Mouse (Mus musculus): ENCODE measurements around the gene Dnajc16.
A peak's percentile ranks its signal among the peaks of the same experiment; 100 is the strongest.

The Dnajc16 gene

DNA sequence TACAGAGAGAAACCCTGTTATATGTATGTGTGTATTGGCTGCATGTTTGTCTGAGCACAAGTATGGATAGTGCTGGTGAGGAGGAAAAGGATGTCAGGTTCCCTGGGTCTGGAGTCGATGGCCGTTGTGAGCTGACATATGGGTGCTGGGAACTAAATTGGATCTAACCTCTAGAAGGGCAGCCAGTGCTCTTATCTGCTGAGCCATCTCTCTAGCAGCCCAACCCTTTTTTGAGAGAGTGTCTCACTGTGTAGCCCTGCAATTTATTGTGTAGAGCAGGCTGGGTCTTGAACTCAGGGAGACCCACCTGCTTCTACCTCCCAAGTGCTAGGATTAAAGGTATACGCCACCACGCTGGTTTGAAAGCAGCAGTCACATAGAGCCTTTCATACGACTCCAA, 65.5 kb downstream of the Dnajc16 start:
- no peak for DNase-seq (ENCODE audit: low spot score in 2 of 2)

DNA sequence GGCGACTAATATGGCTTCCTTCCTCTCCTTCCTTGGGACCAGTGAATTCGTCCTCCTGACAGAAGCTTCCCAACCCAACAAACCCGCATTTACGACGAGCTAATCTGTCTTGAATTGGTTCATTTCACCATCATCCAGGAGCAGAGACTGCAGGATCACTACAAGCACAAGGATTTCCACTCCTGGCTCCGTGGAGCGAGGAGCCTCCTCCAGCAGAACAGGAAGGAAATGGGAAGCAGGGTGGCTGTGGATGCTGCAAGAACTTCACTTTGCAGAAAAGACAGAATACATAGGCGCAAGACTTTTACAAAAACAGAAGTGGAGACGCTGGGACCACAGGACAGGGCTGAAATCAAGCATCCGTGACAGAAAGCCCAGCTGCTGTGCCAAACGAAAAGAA, 66.1 kb downstream of the Dnajc16 start:
- DNase-seq (ENCODE audit: low spot score in 2 of 2) = no peak

DNA sequence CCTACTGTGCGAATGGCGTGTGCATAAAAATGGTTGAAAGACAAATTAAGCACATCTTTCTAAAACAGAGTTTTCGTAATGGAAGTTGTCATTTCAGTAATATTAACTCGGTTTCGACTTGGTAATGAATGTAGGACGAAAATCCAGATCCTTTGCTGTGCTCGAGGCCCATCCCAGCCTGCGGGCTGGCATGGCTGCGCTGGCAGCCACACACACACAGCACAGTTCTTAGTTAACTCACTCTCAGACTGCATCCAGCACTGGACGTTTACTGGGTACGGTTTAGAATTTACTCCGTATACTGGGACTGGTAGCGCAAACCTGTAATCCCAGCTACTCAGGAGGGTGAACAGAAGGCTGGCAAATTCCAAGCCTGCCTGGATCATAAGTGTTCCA, 67.1 kb downstream of the Dnajc16 start:
- no peak for DNase-seq (ENCODE audit: low spot score in 2 of 2)

DNA sequence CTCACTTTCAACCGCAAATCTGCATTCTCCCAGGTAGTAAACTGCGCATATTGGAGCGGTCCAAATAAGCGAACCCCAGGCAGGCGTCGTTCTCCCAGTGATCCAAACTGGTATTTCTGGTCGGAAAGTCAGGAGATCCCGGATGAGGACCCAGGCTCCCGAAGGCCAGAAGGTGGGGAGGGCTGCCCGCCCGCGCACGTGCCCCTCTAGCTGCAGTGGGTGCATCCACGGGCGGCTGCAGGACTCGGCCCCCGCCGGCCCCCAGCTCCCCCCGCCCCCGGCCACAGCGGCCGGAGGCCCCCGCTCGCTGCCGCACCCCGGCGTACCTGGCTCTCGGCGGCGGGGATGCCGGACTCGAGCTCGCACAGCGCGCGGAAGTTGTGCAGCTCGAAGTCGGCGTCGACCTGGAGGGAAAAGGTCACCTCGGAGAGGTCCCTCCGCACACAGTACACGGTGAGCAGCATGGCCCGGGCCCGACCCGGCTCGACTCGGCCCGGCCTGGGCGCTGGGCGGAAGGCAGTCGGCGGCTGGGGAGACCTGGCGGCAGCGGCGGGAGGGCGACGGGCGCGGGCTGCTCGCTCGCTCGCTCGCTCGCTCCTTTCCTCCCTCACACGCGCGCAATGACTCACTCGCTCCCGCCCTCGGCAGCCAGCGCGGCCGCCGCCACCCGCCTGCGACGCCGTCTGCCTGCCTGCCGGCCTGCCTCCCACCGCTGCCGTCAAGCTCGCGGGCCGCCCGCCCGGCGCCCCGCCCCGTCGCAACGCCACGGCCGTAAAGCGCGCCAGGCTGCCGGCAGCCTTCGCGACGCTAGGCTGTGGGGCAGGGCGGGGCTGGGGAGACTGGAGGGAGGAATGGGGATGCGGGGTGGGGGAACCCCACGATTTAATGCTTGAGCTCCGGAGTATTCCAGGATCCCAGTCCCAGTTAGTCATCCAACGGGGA, 67.7 kb downstream of the Dnajc16 start, which contains the start of gene Ddi2:
Gene Ddi2, minus strand, starts transcription at position 689 of the 942 bp plus-strand sequence.
- DNase-seq (ENCODE audit: low spot score in 2 of 2) = peak; percentile 88 to 92

DNA sequence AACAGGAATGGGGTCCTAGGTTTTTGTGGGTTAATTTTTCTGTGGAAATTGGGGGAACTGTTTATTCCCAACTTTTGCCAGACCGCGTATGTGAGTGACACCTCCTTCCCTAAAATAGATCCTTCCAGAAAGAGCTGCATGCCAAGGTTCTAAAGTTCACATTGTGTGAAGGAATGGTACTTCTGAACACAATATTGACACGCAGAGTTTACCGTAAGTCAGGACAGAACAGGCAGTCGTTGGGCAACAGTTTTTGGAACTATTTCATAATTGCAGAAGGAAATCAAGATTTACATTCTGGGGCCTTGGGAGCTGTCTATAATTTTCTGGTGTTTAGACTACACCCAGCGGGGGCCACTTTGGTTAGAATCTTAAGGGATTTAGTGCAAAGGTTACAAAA, 68.8 kb downstream of the Dnajc16 start:
- no peak for DNase-seq (ENCODE audit: low spot score in 2 of 2)

DNA sequence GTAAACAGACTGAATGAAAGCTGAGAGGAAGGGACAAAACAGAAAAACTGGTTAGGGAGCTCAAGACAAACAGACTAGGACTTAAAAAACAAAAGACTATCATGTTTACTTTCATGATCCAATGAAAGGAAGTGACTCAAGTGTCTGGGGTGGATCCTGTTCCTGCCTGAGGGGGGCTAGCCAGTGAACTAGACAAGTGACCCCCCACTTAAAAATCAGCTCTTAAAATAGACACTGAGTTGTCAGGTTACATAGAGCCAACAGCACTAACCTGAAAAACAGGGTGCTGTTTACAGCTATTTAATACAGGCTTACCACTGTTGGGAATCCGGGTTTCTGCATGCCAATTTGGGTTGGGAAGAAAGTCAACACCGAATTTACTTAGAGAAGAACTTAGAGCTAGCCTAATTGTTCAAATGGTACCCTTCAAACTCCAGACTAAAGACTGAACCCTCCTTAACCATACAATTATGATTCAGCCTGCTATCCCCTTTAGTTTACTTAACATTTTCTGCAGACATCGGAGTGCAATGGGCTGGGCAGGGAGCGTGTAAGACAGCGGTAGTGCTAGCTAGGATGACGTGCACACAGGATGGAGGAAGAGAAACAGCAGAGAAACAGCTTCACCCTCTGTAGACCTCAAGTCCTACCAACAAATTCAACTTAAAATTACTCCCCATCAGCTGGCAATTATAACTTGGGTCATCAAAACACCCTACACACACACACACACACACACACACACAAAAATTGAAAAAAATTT, 69.8 kb downstream of the Dnajc16 start:
- no peak for DNase-seq (ENCODE audit: low spot score in 2 of 2)

DNA sequence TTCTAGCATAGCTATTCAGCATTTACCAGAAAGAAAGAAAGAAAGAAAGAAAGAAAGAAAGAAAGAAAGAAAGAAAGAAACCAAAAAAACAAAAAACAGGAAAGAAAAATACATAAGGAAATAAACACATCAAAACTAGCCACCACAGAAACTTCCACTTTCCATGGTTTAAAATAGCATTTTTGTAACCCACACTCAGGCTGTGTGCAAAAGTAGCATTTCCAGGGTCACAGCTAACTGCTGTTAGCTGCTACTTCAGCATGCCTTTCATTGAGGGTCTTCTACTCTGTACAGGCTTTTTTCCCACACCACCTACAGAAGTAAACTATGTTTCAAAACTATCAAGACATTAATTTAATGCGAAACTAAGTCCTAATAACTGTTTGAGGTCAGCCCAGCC, 71.4 kb downstream of the Dnajc16 start:
- no peak for DNase-seq (ENCODE audit: low spot score in 2 of 2)

DNA sequence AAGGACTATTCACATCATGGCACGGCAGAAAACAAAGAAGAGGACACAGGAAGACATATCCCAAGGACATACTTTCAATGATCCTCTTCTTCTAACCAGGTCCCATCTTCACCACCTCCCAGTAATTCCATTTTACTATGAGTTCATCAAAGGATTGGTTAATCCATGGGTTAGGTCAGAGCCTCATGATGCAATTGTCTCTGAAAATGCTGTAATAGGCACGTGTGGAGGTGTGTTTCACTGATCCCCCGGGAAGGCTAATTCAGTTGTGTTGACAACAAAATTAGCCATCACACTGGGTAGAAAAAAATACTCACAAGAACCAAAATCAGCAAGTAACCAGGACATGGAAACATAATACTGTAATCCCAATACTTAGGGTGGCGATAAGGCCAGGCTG, 73.1 kb downstream of the Dnajc16 start:
- DNase-seq (ENCODE audit: low spot score in 2 of 2) = no peak

DNA sequence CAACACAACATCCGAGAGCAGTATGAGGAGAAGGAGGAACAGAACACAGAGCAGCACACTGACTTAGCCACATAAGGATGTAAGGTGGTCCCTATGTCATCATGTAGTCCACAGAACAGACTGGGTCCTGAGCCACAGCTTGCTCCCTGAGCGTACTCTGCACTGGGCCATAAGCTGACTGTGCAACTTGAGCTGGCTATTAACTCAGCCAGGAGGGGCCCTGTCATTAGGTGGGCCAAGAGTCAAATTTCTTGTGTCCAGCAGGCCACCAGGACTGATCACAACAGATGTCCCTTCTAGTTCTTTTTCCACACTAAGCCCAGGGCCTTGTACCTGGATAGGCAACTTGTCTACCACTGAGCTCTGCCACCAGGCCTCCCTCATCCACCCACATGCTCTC, 75.7 kb downstream of the Dnajc16 start:
- no peak for DNase-seq (ENCODE audit: low spot score in 2 of 2)

DNA sequence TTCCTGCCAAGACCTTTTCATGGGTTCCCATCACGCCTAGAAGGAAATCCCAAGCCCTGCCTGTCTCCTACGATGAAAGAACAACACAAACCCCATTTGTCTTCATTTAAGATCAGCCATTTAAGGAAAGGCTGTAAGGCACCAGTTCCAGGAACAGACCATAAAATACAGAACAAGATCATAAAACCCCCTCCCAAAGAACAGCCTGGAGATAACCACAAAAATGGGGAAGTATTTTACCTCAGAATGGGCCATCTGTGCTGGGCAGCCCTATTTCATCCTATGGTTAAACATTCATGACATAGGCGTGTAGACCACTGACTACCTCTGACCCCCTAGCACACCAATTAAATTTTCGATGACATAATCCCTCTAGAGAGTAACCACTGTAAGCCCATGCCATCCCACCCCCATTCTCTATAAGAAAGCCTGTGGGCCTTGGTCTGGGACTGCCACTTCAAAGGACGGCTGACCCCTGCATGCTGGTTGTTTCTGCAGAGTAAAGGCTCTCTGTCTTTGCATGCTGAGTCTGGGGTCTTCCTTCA, 77.1 kb downstream of the Dnajc16 start:
- DNase-seq (ENCODE audit: low spot score in 2 of 2) = no peak

DNA sequence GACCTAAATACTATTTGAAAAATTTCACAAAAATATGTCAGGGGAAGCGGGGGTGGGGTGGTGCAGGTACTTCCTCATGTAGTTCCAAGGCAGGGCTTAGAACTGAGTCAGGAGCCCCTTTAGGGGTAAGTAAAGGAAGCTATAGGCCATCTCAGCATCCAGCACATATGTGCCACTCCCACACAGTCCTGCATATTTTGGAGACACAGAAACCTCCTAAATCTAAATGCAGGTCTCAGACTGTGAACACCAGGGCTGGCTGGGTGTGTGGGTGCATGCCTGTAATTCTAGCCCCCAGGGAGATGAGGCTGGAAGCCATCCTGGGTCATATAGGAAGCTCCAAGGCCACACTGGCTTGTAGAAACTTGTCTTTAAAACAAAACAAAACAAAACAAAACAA, 79.5 kb downstream of the Dnajc16 start:
- DNase-seq (ENCODE audit: low spot score in 2 of 2) = peak; percentile 21 to 49

Measured in frontal cortex, postnatal 36 days (tissue).